Mouse (Mus musculus): ENCODE measurements around the gene Pou4f2.

- no peak for TF ChIP-seq TAL1 (IDR thresholded peaks at IDR 0.05; ENCODE audit: low read length)
- TF ChIP-seq GATA1 (IDR thresholded peaks at IDR 0.05; ENCODE audit: low read length): no peak
These were observed 9.3 kb downstream of the Pou4f2 start for GRCm38 (mm10) chr8:78426875-78427768.

All from erythroblast, embryonic 14.5 days (primary cell).